ENCODE assay signal across 25 mouse cellular contexts in genomic region chr9:56010450-56010849, GRCm38 (mm10). TPM values are rescaled to one million over a fixed set of nuclear protein-coding genes. Genes with fewer than 3 reads are reported as not detected.
"Had no signal": no experiment of that assay in that cellular context is flagged by ENCODE, and none has a peak within 500 bp of the region (broad histone marks: within the 10 kb centered on the region; RNA-seq: fewer than 3 reads in every experiment).

Gene 4930563M21Rik, minus strand, starts transcription at chr9:56010550.

- H3K4me1 ChIP-seq: neural tube, embryonic 12.5 days; neural tube, embryonic 13.5 days; neural tube, embryonic 15.5 days; stomach, embryonic 15.5 days had no signal

- H3K4me3 ChIP-seq: neural tube, embryonic 12.5 days; neural tube, embryonic 13.5 days; neural tube, embryonic 15.5 days; stomach, embryonic 15.5 days had no signal

- H3K27ac ChIP-seq: neural tube, embryonic 12.5 days; neural tube, embryonic 13.5 days; neural tube, embryonic 15.5 days; stomach, embryonic 15.5 days; stomach, postnatal 0 days had no signal

- DNase-seq: retina, postnatal 1 day; right cerebral cortex, adult 18-20 months; right cerebral cortex, postnatal 14 days; right cerebral cortex, postnatal 25 days; right cerebral cortex, postnatal 4 days; spleen, adult 18-20 months; thymus, adult 18-20 months; thymus, adult 2 months; thymus, postnatal 14 days; thymus, postnatal 25 days; thymus, postnatal 36 days; thymus, postnatal 4 days had no signal

- H3K36me3 ChIP-seq: neural tube, embryonic 12.5 days; neural tube, embryonic 13.5 days; neural tube, embryonic 15.5 days; stomach, embryonic 15.5 days had no signal

- H3K27me3 ChIP-seq: neural tube, embryonic 12.5 days; neural tube, embryonic 13.5 days; neural tube, embryonic 15.5 days; stomach, embryonic 15.5 days had no signal

RNA-seq across cellular contexts. Expression of gene 4930563M21Rik, which starts in this region (rescaled TPM):
- polyA plus RNA-seq: neural tube, embryonic 11.5 days; neural tube, embryonic 12.5 days; neural tube, embryonic 13.5 days; neural tube, embryonic 14.5 days; neural tube, embryonic 15.5 days; small intestine, adult 2 months; spleen, adult 2 months; stomach, embryonic 14.5 days; stomach, embryonic 15.5 days; stomach, embryonic 16.5 days; stomach, postnatal 0 days; thymus, adult 2 months; thymus, postnatal 0 days; urinary bladder, adult 2 months had no signal
